Mouse (Mus musculus) neural tube, embryonic 14.5 days (tissue): Measurements from ENCODE around the gene Cntnap4. TPM values are rescaled to one million over a fixed set of nuclear protein-coding genes. Genes with fewer than 3 reads are reported as not detected.
"Not testable (repeated sequence)": the region's sequence is repeated elsewhere in the genome, so short reads cannot be mapped to it uniquely, and the experiment has no call there.

Experiments used
- ATAC-seq: fragments of 200-750 bp; cut with Nextera tagmentation; 2 replicates; pipeline ENCODE4 v1.8.0; 2017; ENCODE audit warnings: low read depth, mild to moderate bottlenecking, moderate TSS enrichment, moderate library complexity
- H3K27ac ChIP-seq: fragments of 300-500 bp; sonication (generic); 2 replicates; pipeline ENCODE4 v1.5.1; 2014; ENCODE audit warnings: low read depth, mild to moderate bottlenecking, control low read depth, low read length, moderate library complexity, mixed read lengths
- H3K27me3 ChIP-seq: fragments of 300-500 bp; sonication (generic); 2 replicates; pipeline ENCODE4 v1.6.1; 2014; ENCODE audit warnings: low read length; ENCODE audit not compliant: control insufficient read depth, insufficient read depth
- H3K36me3 ChIP-seq: fragments of 300-500 bp; sonication (generic); 2 replicates; pipeline ENCODE4 v1.6.1; 2014; ENCODE audit warnings: low read length, mixed read lengths; ENCODE audit not compliant: control insufficient read depth, insufficient read depth
- H3K4me1 ChIP-seq: fragments of 300-500 bp; sonication (generic); 2 replicates; pipeline ENCODE4 v1.6.1; 2014; ENCODE audit warnings: low read length; ENCODE audit not compliant: control insufficient read depth, insufficient read depth
- H3K4me2 ChIP-seq: fragments of 300-500 bp; sonication (generic); 2 replicates; pipeline ENCODE4 v1.6.1; 2014; ENCODE audit warnings: mild to moderate bottlenecking, low read depth, low read length, control low read depth
- H3K4me3 ChIP-seq: fragments of 300-500 bp; sonication (generic); 2 replicates; pipeline ENCODE4 v1.5.1; 2014; ENCODE audit warnings: low read depth, low read length, control low read depth, mixed read lengths
- H3K9ac ChIP-seq: fragments of 300-500 bp; sonication (generic); replicated peaks from 2 replicates; pipeline ENCODE4 v1.6.1; 2014; ENCODE audit warnings: low read depth, mild to moderate bottlenecking, control low read depth, low read length, mixed read lengths
- H3K9me3 ChIP-seq: fragments of 300-500 bp; sonication (generic); 2 replicates; pipeline ENCODE4 v1.6.1; 2016; ENCODE audit warnings: low read length; ENCODE audit not compliant: control insufficient read depth
- WGBS: fragments of 180-500 bp; shearing (Covaris S2); extraction: QIAGEN DNeasy Blood & Tissue Kit; methylation state at CpG from one replicate; pipeline ENCODE4 v1.1.7; 2014; 5-methylcytosine and 5-hydroxymethylcytosine counted together
- polyA plus RNA-seq: library from polyadenylated mRNA; unstranded; fragments of >200 nt; fragmentation: Nextera tagmentation; extraction: Ambion mirVana; gene quantifications from 2 replicates; pipeline ENCODE4 v1.2.1, GENCODE M21; 2014

Cntnap4 gene
- polyA plus RNA-seq, 1 experiment from 2014 or later, result 21.9 TPM

GRCm38 (mm10) chr8:112747296-112747695 lies 177.5 kb downstream of the Cntnap4 start:
- no peaks in the 10 kb centered on the region for H3K9me3 ChIP-seq
- no peaks in the 10 kb centered on the region for H3K27me3 ChIP-seq
- no peaks in the 10 kb centered on the region for H3K36me3 ChIP-seq
- H3K4me2 ChIP-seq, result no peak overlapping the region
- no peak for ATAC-seq
- no peak overlapping the region for H3K4me3 ChIP-seq
- 70% methylated on average over 5 of the region's 5 CpGs for WGBS
- no peaks in the 10 kb centered on the region for H3K4me1 ChIP-seq
- H3K9ac ChIP-seq, result no peak overlapping the region
- H3K27ac ChIP-seq, result no peak overlapping the region

DNA sequence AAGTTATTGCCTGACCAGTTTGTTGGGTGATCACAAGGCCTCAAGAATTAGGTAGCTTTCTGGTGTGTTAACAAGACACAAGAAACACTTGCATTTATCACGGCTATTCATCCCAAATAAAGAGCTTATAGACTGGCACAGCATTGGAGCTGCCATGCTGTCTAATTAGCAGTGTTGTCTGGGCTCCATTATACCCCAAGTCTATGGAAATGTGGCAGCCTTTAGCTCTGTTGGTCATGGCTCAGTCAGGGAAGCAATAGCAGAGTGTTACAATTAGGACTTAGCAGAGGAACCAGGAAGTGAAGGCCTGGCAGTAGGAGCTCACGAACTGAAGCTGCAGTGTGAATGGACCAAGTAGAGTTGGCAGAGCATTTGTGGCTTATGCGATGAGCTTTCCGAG lies 185.3 kb downstream of the Cntnap4 start:
- H3K27me3 ChIP-seq, result no peaks in the 10 kb centered on the region
- H3K9ac ChIP-seq, result no peak overlapping the region
- no peak for ATAC-seq
- no peak overlapping the region for H3K4me3 ChIP-seq
- WGBS, result 76% methylated on average over 4 of the region's 4 CpGs
- H3K27ac ChIP-seq, result no peak overlapping the region
- no peaks in the 10 kb centered on the region for H3K4me1 ChIP-seq
- H3K36me3 ChIP-seq, result no peaks in the 10 kb centered on the region
- H3K4me2 ChIP-seq, result no peak overlapping the region
- no peaks in the 10 kb centered on the region for H3K9me3 ChIP-seq

GRCm38 (mm10) chr8:112803058-112803457 lies 233.2 kb downstream of the Cntnap4 start:
- Histone ChIP-seq H3K27me3 (no peaks in the 10 kb centered on the region), H3K9me3 (no peaks in the 10 kb centered on the region), H3K27ac (no peak overlapping the region), H3K9ac (no peak overlapping the region), H3K36me3 (no peaks in the 10 kb centered on the region), H3K4me3 (no peak overlapping the region), H3K4me1 (no peaks in the 10 kb centered on the region), H3K4me2 (no peak overlapping the region)
- WGBS, result 95% methylated on average over 17 of the region's 17 CpGs
- ATAC-seq, result no peak

DNA sequence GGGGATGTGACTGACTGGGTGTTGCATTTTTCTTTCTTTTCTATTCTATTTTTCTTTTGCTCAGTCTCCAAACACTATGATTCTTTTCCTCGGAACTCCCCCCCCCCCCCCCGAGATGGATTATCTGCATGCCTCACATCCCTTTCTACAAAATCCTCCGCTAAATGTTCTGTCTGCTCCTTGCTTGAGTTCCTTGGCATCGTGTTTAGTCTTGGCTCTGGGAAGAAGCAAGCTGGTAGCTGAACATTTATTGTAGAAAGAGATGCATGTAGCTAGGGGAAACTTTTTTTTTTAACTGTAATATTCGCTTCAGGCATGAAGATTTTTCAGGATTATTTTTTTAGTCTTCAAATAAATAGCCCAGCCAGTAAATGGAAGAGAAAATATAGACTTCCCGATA lies 239.5 kb downstream of the Cntnap4 start:
- Histone ChIP-seq H3K4me3 (no peak overlapping the region), H3K9me3 (no peaks in the 10 kb centered on the region), H3K4me1 (no peaks in the 10 kb centered on the region), H3K27me3 (no peaks in the 10 kb centered on the region), H3K4me2 (no peak overlapping the region), H3K9ac (no peak overlapping the region), H3K36me3 (no peaks in the 10 kb centered on the region), H3K27ac (no peak overlapping the region)
- ATAC-seq, result no peak
- WGBS, result 76% methylated on average over 6 of the region's 6 CpGs

GRCm38 (mm10) chr8:112841057-112841456 lies 271.2 kb downstream of the Cntnap4 start:
- ATAC-seq, result no peak

DNA sequence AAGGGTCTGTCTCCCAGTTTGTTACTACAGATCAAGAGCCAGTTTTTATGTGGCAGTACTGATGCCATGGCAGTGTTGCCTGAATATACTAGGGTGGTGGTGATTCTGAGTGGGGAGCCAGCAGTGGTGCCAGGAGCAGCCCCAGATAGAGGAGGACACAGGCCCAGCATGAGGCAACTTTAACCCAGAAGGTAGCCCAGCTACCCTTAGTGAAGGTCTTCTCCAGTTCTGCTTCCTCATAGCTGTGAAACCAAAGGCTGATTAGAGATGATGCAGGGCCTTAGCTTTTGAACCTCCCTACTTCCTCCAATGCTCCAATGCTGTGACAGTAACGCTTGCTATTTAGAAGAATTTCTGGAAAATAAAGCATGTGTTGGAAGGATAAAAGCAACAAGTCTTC lies 279.7 kb downstream of the Cntnap4 start:
- not testable (repeated sequence) for H3K4me1 ChIP-seq, H3K27me3 ChIP-seq, H3K4me2 ChIP-seq, H3K9ac ChIP-seq, H3K4me3 ChIP-seq, H3K27ac ChIP-seq, H3K36me3 ChIP-seq, H3K9me3 ChIP-seq, ATAC-seq
- 93% methylated on average over 1 of the region's 1 CpGs for WGBS

More at GRCm38 (mm10) chr8:112841057-112841456, 271.2 kb downstream of the Cntnap4 start:
- Histone ChIP-seq H3K9ac (no peak overlapping the region), H3K36me3 (no peaks in the 10 kb centered on the region), H3K4me1 (no peaks in the 10 kb centered on the region), H3K9me3 (no peaks in the 10 kb centered on the region), H3K4me2 (no peak overlapping the region), H3K4me3 (no peak overlapping the region), H3K27ac (no peak overlapping the region), H3K27me3 (no peaks in the 10 kb centered on the region)
- WGBS, result 87% methylated on average over 2 of the region's 2 CpGs

GRCm38 (mm10) chr8:112906458-112907112 lies 336.7 kb downstream of the Cntnap4 start:
- H3K9me3 ChIP-seq, result no peaks in the 10 kb centered on the region
- H3K4me3 ChIP-seq, result no peak overlapping the region
- no peak overlapping the region for H3K9ac ChIP-seq
- H3K4me2 ChIP-seq, result 0 out of 2 replicates have a peak overlapping the region, but pooled peaks have one; percentile 0
- ATAC-seq, result peak; percentile 70
- H3K4me1 ChIP-seq, result peaks cover 6% of the 10 kb centered on the region; the same call in 1 of the 2 replicates
- H3K36me3 ChIP-seq, result no peaks in the 10 kb centered on the region
- peak overlapping the region; percentile 52; the same call in 1 of the 2 replicates for H3K27ac ChIP-seq
- H3K27me3 ChIP-seq, result no peaks in the 10 kb centered on the region
- WGBS, result 19% methylated on average over 8 of the region's 8 CpGs

DNA sequence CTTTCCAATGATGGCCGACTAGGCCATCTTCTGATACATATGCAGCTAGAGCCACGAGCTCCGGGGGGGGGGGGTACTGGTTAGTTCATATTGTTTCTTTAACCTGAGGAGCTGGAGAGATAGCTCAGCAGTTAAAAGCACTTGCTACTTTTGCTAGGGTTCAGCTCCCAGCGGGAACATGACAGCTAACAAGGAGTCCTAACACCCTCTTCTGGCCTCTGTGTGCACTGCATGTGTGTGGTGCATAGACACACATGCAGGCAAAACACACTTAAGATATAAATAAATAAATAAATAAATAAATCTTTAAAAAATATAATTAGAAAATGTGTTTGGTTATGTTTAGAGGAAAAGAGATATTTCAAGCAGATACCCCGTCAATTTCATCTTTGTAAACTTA lies 339.7 kb downstream of the Cntnap4 start:
- H3K4me2 ChIP-seq, result no peak overlapping the region
- peaks cover 6% of the 10 kb centered on the region; the same call in 1 of the 2 replicates for H3K4me1 ChIP-seq
- H3K9me3 ChIP-seq, result no peaks in the 10 kb centered on the region
- no peaks in the 10 kb centered on the region for H3K36me3 ChIP-seq
- WGBS, result 56% methylated on average over 5 of the region's 5 CpGs
- H3K27ac ChIP-seq, result no peak overlapping the region
- no peaks in the 10 kb centered on the region for H3K27me3 ChIP-seq
- no peak for ATAC-seq
- H3K9ac ChIP-seq, result no peak overlapping the region
- H3K4me3 ChIP-seq, result no peak overlapping the region

DNA sequence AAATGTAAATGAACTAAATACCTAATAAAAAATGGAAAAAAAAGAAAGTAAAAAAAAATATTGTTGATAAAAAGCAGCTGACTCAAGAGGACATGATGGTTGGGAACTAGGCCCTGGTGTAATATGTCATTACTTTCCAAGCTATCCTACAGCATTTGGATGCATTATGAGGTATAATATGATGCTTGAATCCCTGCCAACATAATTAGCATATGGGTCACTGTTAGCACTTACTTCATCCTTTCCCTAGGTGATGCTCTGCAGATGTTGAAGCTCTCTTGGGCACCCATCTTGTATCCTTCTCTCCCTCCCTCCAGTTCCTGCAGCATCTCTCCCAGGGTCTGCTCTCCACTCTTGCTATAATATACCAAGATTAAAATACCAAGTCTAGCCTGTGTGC lies 341.6 kb downstream of the Cntnap4 start:
- H3K27me3 ChIP-seq, result no peaks in the 10 kb centered on the region
- H3K9ac ChIP-seq, result no peak overlapping the region
- H3K9me3 ChIP-seq, result no peaks in the 10 kb centered on the region
- H3K27ac ChIP-seq, result no peak overlapping the region
- no peaks in the 10 kb centered on the region for H3K36me3 ChIP-seq
- H3K4me2 ChIP-seq, result no peak overlapping the region
- ATAC-seq, result no peak
- H3K4me3 ChIP-seq, result no peak overlapping the region
- H3K4me1 ChIP-seq, result peaks cover 6% of the 10 kb centered on the region; the same call in 1 of the 2 replicates
